Mouse (Mus musculus) G1E (cell line): ENCODE measurements around the gene Cd244a.

ENCODE experiments used
- CTCF ChIP-seq: IDR thresholded peaks from 2 replicates; pipeline ENCODE4 v1.5.1; 2012; ENCODE audit warnings: low read depth, low read length, inconsistent platforms, mixed read lengths
- POLR2AphosphoS5 ChIP-seq: IDR thresholded peaks from 2 replicates; pipeline ENCODE4 v1.6.1; 2012; ENCODE audit warnings: low read depth, low read length, inconsistent platforms; ENCODE audit not compliant: insufficient replicate concordance

DNA sequence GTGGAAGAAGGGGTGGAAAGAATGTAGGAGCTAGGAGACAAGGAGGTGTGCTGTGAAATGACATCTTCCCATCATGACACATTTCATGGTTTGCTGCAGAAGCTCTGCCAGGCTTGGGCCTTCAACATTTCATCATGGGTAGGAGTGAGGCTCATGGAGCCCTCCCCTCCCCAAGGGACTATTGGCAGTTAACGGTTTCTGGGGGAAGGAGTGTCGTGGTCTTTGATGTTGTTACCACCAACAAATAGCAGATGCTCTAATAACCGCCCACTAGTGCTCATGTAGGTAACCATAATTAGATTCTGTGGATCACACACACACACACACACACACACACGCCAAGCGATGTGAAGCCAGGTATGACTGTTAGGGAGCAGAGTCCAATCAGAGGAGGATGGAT is 93.7 kb downstream of the Cd244a start, which contains the start of gene Slamf7:
- TF ChIP-seq CTCF = no peak
- TF ChIP-seq POLR2AphosphoS5 = no peak
